Mouse (Mus musculus) fibroblast of lung, adult 2 months (primary cell): ENCODE data around the gene Nvl.

Experiments used
- DNase-seq: peaks from one replicate; pipeline ENCODE4 v3.0.0-alpha.2; 2011; ENCODE audit warnings: low read depth

Nvl gene

DNA sequence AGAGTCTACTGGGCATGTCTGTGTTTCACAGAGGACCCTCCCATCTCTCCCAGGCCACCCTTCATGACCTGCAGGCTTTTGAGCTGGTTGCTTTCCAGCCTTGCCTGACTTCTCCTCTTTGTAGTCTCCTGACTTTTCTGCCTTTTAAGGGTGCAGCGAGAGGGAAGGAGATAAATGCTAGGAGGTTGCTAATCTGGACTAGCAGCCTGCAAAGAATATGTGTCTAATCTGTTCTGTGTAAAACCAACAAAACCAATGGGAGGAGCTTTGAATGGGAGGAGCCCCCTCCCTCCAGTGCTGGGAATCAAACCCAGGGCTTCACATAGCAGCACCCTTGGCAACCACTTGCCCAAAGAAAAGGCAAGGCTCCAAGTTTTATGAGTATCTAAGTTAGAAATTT is 75.7 kb downstream of the Nvl start:
- no peak for DNase-seq

DNA sequence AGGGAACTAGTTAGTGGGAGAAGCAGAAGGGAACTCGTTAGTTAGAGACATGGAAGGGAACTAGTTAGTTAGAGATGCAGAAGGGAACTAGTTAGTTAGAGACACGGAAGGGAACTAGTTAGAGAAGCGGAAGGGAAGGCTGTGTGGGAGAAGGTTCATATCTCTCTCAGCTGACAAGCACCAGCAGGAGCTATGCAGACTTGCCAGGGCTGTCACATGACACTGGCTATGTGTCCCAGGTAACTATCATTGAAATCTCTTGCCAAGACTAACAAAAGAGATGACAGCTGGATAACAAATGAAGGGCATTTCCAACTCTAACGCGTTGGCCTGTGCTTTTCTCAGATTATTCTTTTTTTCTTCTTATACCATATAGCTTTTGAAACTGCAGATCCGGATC is 79.4 kb downstream of the Nvl start:
- no peak for DNase-seq

DNA sequence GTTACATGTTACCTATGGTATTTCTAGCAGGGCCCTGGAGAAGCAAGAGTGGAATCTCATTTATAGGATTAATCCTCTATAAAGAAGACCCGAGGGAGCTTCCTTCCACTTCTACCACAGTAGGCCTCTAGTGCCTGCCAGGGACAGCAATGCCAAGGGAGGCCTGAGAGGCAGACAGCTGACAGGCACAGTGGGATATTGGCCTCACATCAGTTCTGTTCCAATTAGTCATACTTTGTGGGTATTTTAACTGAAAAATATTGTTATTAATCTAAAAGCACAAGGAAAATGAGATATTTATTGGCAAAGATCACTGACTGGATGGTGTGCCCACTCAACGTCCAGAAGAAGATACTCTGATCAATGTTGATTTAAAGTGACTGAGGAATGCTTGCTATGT is 80.0 kb downstream of the Nvl start:
- DNase-seq = no peak

DNA sequence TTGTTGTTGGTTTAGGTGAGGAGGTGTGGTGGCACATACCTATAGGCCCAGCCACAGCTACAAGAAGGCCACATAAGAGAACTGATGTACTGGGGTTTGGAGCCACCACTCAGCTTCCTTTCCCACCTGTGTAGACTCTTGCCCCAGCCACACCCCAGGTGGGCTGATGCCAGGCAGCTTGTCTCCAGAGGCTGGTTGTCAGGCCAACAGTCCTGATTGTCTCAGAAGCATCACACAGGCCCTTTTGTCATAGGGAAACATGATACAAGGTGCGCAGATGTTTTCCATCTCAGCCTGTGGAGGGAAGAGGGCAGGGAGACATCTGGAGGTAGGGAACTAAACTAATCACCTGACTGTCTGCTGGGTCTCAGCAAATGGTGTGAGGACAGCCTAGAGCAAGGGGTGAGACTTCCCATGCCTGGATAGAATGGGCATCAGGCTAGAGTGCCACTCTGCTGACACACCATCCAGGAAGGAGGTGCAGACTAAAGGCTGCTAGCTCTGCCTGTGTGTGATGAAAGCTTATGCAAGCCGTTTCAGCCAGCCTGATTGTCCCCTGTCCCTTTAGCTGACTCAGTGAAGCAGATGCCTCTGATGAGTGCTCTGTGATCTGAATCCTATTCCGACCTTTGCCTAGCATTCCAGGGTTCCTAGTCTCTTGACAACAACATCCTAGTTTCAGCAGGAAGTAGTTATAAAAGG is 82.1 kb downstream of the Nvl start:
- no peak for DNase-seq

DNA sequence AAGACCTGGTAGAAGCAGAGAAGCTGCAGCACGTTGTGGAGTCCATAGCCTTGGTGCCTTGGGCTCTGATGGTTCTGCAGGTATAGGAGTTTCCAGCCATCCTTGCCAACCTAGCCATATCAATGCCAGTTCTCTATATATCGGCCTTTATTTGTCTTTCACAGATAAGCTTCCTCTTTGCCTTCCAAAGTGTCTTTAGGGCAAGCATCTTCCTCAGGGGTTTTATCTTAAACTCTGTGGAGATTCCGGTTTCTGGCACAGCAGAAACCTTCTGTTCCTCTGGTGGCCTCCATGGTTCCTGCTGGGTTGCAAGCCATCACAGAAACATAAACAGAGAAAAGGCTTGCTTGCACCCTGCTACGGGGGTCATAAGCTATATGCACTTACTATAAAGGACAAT is 91.1 kb downstream of the Nvl start:
- no peak for DNase-seq

DNA sequence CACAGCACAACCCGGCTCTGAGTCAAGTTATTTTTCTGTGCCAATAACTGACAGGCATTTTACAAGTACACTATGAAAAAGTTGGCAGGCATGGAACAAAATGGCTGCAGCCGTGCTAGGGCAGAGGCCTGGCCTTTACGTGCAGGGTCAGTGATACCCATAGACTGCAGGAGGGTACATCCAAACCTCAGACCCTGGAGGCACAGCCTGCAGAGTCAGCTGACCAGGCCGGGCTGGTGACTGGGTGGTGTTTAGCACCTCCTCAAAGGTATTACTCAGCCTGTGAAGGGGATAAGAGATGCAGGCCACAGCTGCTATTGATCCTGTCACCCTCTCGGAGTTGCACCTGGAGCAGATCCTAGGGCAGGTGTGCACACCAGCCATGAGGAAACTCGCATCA is 93.1 kb downstream of the Nvl start, which contains the start of gene 9130409I23Rik:
Gene 9130409I23Rik (plus strand): TSS at position 301 of the 400 bp plus-strand sequence.
- no peak for DNase-seq

DNA sequence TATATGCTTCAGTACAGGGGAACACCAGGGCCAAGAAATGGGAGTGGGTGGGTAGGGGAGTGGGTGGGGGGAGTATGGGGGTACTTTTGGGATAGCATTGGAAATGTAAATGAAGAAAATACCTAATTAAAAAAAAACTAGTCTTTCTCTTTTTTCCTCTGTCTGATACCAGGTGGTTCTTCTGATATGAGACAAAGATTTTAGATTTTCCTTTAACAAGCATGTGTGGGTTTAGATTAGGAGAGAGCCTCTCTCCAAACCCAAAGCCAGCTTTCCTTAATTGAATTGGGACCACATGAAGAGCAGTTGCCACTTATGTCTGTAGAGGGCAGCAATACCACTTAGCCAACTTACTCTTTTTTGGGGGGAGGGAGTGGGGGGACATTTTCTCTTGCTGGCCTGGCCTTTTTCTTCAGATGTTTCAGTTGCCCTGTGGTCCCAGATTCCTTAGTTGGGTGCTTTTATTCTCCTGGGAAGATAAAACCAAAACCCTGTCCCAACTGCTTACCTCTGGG is 94.6 kb downstream of the Nvl start:
- no peak for DNase-seq

DNA sequence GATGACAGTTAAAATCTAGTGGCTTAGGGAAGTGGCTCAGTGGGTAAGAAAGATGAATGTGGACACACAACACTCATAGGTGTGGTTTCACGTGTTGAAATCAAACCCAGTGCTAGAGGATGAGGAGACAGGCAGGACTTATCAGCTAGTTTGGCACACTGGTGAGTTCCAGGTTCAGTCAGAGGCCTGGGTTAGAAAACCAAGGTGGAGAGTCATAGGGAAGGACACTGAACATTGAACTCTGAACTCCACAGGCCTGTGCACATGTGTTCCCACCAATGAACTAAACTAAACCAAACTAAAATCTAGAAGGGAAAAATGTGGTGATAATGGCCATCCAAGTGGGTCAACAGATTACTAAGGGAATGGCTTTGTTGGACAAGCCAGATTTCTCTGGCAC is 96.5 kb downstream of the Nvl start:
- no peak for DNase-seq

DNA sequence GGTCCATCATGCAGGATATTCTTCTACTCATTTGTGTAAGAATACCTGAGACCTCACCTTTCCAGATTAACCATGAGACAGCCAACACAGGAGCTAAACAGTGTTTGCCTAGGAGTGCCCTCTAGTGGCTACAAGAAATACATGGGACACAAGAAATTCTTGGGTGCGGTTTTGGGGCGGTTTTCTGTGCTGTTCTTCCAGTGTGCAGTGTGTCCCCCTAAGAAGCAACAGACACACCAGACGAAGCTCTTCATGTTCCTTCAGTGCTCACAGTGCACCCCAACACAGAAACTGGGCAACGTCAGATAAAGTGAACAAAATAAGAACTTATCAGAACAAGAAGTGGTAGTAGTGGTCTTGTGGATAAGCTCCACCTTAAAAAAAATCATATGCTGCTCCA is 104.4 kb downstream of the Nvl start:
- DNase-seq = no peak

DNA sequence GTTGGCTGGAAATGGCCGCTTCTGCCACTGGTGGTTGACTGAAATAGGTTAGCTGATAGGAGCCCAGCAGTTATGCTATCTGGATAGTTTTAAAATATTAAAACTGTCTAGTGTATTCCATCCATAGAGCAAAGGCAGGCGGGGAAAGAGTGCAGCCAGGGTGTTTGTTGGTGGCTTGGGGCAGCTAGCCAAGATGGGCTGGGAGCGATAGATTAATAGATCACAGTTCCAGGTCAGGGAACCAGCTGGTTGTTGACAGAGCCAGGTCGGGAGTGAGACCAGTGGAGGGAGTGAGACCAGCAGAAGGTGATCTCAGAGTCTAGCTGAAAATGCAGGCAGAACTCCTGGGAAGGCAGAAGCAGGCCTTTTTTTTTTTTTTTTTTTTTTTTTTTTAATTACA is 106.4 kb downstream of the Nvl start:
- DNase-seq = no peak
